Mouse (Mus musculus) stomach, postnatal 0 days (tissue): ENCODE data around the gene Popdc3. TPM values are rescaled to one million over a fixed set of nuclear protein-coding genes. Genes with fewer than 3 reads are reported as not detected.
"Not testable (repeated sequence)": the region's sequence is repeated elsewhere in the genome, so short reads cannot be mapped to it uniquely, and the experiment has no call there.

Experiments
- ATAC-seq: fragments of 200-750 bp; cut with Nextera tagmentation; 2 replicates; pipeline ENCODE4 v1.8.0; 2017; ENCODE audit not compliant: low FRiP score, low TSS enrichment
- DNase-seq: peaks from one replicate; pipeline ENCODE4 v3.0.0-alpha.2; 2016; ENCODE audit warnings: low spot score
- H3K27ac ChIP-seq: fragments of 300-500 bp; sonication (generic); replicated peaks from 2 replicates; pipeline ENCODE4 v1.5.1; 2014; ENCODE audit warnings: mild to moderate bottlenecking, control low read depth
- H3K27me3 ChIP-seq: fragments of 300-500 bp; sonication (generic); 2 replicates; pipeline ENCODE4 v1.6.1; 2014; ENCODE audit warnings: low read length; ENCODE audit not compliant: control insufficient read depth, insufficient read depth
- H3K36me3 ChIP-seq: fragments of 300-500 bp; sonication (generic); 2 replicates; pipeline ENCODE4 v1.6.1; 2014; ENCODE audit warnings: low read length, mixed read lengths; ENCODE audit not compliant: control insufficient read depth, insufficient read depth
- H3K4me1 ChIP-seq: fragments of 300-500 bp; sonication (generic); replicated peaks from 2 replicates; pipeline ENCODE4 v1.6.1; 2014; ENCODE audit warnings: antibody characterized with exemption; ENCODE audit not compliant: control insufficient read depth, insufficient read depth
- H3K4me2 ChIP-seq: fragments of 300-500 bp; sonication (generic); replicated peaks from 2 replicates; pipeline ENCODE4 v1.6.1; 2014; ENCODE audit warnings: low read depth, mild to moderate bottlenecking, control low read depth, moderate library complexity
- H3K4me3 ChIP-seq: fragments of 300-500 bp; sonication (generic); 2 replicates; pipeline ENCODE4 v1.5.1; 2014; ENCODE audit warnings: low read depth, low read length, control low read depth
- H3K9ac ChIP-seq: fragments of 300-500 bp; sonication (generic); 2 replicates; pipeline ENCODE4 v1.6.1; 2014; ENCODE audit warnings: mild to moderate bottlenecking, low read length, control low read depth, mixed read lengths
- H3K9me3 ChIP-seq: fragments of 300-500 bp; sonication (generic); 2 replicates; pipeline ENCODE4 v1.6.1; 2016; ENCODE audit warnings: low read length; ENCODE audit not compliant: control insufficient read depth
- CTCF ChIP-seq: IDR thresholded peaks from 2 replicates; pipeline ENCODE4 v1.5.1; 2016; ENCODE audit warnings: antibody characterized with exemption, low read depth, mild to moderate bottlenecking, moderate library complexity
- EP300 ChIP-seq: optimal IDR thresholded peaks from 2 replicates; pipeline ENCODE3; 2016; ENCODE audit warnings: antibody characterized with exemption
- WGBS: fragments of 180-500 bp; shearing (Covaris S2); extraction: QIAGEN DNeasy Blood & Tissue Kit; methylation state at CpG from one replicate; pipeline ENCODE4 v1.1.7; 2014; 5-methylcytosine and 5-hydroxymethylcytosine counted together
- polyA plus RNA-seq: library from polyadenylated mRNA; unstranded; fragments of >200 nt; fragmentation: Nextera tagmentation; extraction: Ambion mirVana; gene quantifications from 2 replicates; pipeline ENCODE4 v1.2.1, GENCODE M21; 2015

Popdc3 gene
- polyA plus RNA-seq, result 3.3 and 4.2 TPM in 2 replicates

- H3K4me1 ChIP-seq, H3K27ac ChIP-seq, H3K9me3 ChIP-seq, H3K9ac ChIP-seq, H3K27me3 ChIP-seq, DNase-seq, H3K4me3 ChIP-seq, H3K36me3 ChIP-seq, H3K4me2 ChIP-seq, ATAC-seq: not testable (repeated sequence)
- no CpG with 5 or more reads among the region's 5 CpGs for WGBS
These were observed at the start of gene Popdc3 for GRCm38 (mm10) chr10:45177798-45178197. Gene Popdc3 (plus strand): TSS chr10:45178098.

GRCm38 (mm10) chr10:45129105-45129504 is 48.8 kb upstream of the Popdc3 start:
- Histone ChIP-seq H3K27me3 (no peaks in the 10 kb centered on the region), H3K4me3 (no peak overlapping the region), H3K27ac (no peak overlapping the region), H3K9ac (no peak overlapping the region), H3K36me3 (peaks cover 16% of the 10 kb centered on the region; the same call in 1 of the 2 replicates), H3K4me1 (no peaks in the 10 kb centered on the region), H3K4me2 (peak overlapping the region; percentile 23), H3K9me3 (no peaks in the 10 kb centered on the region)
- TF ChIP-seq EP300, result no peak
- no peak for TF ChIP-seq CTCF
- ATAC-seq, result no peak
- 70% methylated on average over 11 of the region's 11 CpGs for WGBS
- no peak for DNase-seq

GRCm38 (mm10) chr10:45130004-45130403 is 47.9 kb upstream of the Popdc3 start:
- Histone ChIP-seq H3K4me3 (no peak overlapping the region), H3K9ac (no peak overlapping the region), H3K27me3 (no peaks in the 10 kb centered on the region), H3K9me3 (no peaks in the 10 kb centered on the region), H3K4me1 (no peaks in the 10 kb centered on the region), H3K4me2 (no peak overlapping the region), H3K36me3 (peaks cover 16% of the 10 kb centered on the region; the same call in 1 of the 2 replicates), H3K27ac (no peak overlapping the region)
- WGBS, result 69% methylated on average over 6 of the region's 6 CpGs
- ATAC-seq, result peak; percentile 72; the same call in 1 of the 2 replicates
- DNase-seq, result peak; percentile 50
- no peak for TF ChIP-seq EP300
- TF ChIP-seq CTCF, result no peak

GRCm38 (mm10) chr10:45132371-45132770 is 45.5 kb upstream of the Popdc3 start:
- ATAC-seq (no peak), DNase-seq (peak; percentile 67)
- Histone ChIP-seq H3K4me3 (no peak overlapping the region), H3K27me3 (no peaks in the 10 kb centered on the region), H3K36me3 (peaks cover 6% of the 10 kb centered on the region; the same call in 1 of the 2 replicates), H3K9me3 (no peaks in the 10 kb centered on the region), H3K27ac (no peak overlapping the region), H3K4me2 (no peak overlapping the region), H3K4me1 (no peaks in the 10 kb centered on the region), H3K9ac (no peak overlapping the region)
- TF ChIP-seq CTCF (peak; percentile 78), EP300 (no peak)
- WGBS, result 53% methylated on average over 4 of the region's 4 CpGs

- no peaks in the 10 kb centered on the region for H3K4me1 ChIP-seq
- DNase-seq, result no peak
- ATAC-seq, result no peak
- no peak overlapping the region for H3K9ac ChIP-seq
- WGBS, result 80% methylated on average over 7 of the region's 7 CpGs
- H3K27ac ChIP-seq, result no peak overlapping the region
- no peak overlapping the region for H3K4me2 ChIP-seq
- H3K27me3 ChIP-seq, result no peaks in the 10 kb centered on the region
- no peak overlapping the region for H3K4me3 ChIP-seq
- no peaks in the 10 kb centered on the region for H3K9me3 ChIP-seq
- no peaks in the 10 kb centered on the region for H3K36me3 ChIP-seq
- no peak for TF ChIP-seq EP300
- TF ChIP-seq CTCF, result no peak
These were observed 41.1 kb upstream of the Popdc3 start for GRCm38 (mm10) chr10:45136806-45137205.

GRCm38 (mm10) chr10:45139910-45140309 is 38.0 kb upstream of the Popdc3 start:
- no peaks in the 10 kb centered on the region for H3K27me3 ChIP-seq
- no peaks in the 10 kb centered on the region for H3K9me3 ChIP-seq
- no peak for TF ChIP-seq EP300
- no peak for TF ChIP-seq CTCF
- H3K4me3 ChIP-seq, result no peak overlapping the region
- no peaks in the 10 kb centered on the region for H3K36me3 ChIP-seq
- no peak overlapping the region for H3K9ac ChIP-seq
- H3K4me2 ChIP-seq, result no peak overlapping the region
- no peaks in the 10 kb centered on the region for H3K4me1 ChIP-seq
- WGBS, result 76% methylated on average over 4 of the region's 4 CpGs
- no peak overlapping the region for H3K27ac ChIP-seq
- no peak for DNase-seq
- ATAC-seq, result no peak
